In genomic region chr1:41705692-41706091, GRCm38 (mm10) we compare ENCODE assay signal across 13 mouse cellular contexts.
"Had no signal": no experiment of that assay in that cellular context is flagged by ENCODE, and none has a peak within 500 bp of the region (broad histone marks: within the 10 kb centered on the region; RNA-seq: fewer than 3 reads in every experiment).

No protein-coding gene starts in this region.

- H3K4me3 ChIP-seq: kidney, embryonic 15.5 days; limb, embryonic 10.5 days; liver, embryonic 15.5 days; lung, embryonic 15.5 days; midbrain, embryonic 10.5 days; myocyte; neural tube, embryonic 15.5 days had no signal

- H3K36me3 ChIP-seq: kidney, embryonic 15.5 days; limb, embryonic 10.5 days; liver, embryonic 15.5 days; lung, embryonic 15.5 days; midbrain, embryonic 10.5 days; neural tube, embryonic 15.5 days had no signal

- H3K27me3 ChIP-seq: kidney, embryonic 15.5 days; liver, embryonic 15.5 days; lung, embryonic 15.5 days; neural tube, embryonic 15.5 days had no signal

- H3K4me1 ChIP-seq: kidney, embryonic 15.5 days; limb, embryonic 10.5 days; liver, embryonic 15.5 days; midbrain, embryonic 10.5 days; neural tube, embryonic 15.5 days had no signal

- H3K9me3 ChIP-seq: kidney, embryonic 15.5 days; limb, embryonic 10.5 days; liver, embryonic 15.5 days; lung, embryonic 15.5 days; midbrain, embryonic 10.5 days; neural tube, embryonic 15.5 days had no signal

- DNase-seq: kidney, postnatal 14 days; midbrain, embryonic 14.5 days; right cerebral cortex, adult 18-20 months; right cerebral cortex, postnatal 25 days; thymus, postnatal 4 days had no signal

- H3K27ac ChIP-seq: kidney, embryonic 15.5 days; limb, embryonic 10.5 days; liver, embryonic 15.5 days; lung, embryonic 15.5 days; midbrain, embryonic 10.5 days; neural tube, embryonic 15.5 days had no signal

- H3K4me2 ChIP-seq: kidney, embryonic 15.5 days; liver, embryonic 11.5 days; liver, embryonic 15.5 days; lung, embryonic 15.5 days; neural tube, embryonic 15.5 days had no signal

- H3K9ac ChIP-seq: kidney, embryonic 15.5 days; liver, embryonic 15.5 days; lung, embryonic 15.5 days; neural tube, embryonic 15.5 days had no signal
